Mouse (Mus musculus): Measurements from ENCODE around the gene Wdfy4. TPM values are rescaled to one million over a fixed set of nuclear protein-coding genes. Genes with fewer than 3 reads are reported as not detected.

Wdfy4 gene
- polyA plus RNA-seq, 1 experiment, result 0.19 TPM

DNA sequence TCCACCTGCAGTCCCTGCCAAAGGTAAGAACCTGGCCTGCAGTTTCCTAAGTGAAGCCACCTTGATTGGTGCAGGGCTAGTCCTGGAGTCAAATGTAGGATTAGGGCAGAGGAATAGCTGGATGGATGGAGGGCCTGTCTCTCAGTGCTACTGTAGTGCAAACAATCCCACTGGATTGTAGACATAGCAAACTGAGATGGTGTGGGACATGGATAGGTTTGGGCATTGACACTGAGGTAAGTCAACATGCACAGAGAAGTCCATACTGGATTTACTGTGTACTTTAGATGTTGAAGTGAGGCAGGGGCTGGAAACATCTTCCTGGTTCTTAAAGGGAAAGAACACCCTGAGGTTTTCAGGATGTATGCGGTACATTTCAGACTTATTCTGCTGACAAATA lies 267.4 kb downstream of the Wdfy4 start:
- Histone ChIP-seq H3K4me3 (ENCODE audit: insufficient read depth, low read length) (no peak overlapping the region), H3K4me1 (ENCODE audit: control insufficient read depth, insufficient read depth, low read length) (peaks cover 4% of the 10 kb centered on the region; the same call in 1 of the 2 replicates), H3K27ac (ENCODE audit: insufficient read depth, low read length) (no peak overlapping the region)
- TF ChIP-seq CTCF (IDR thresholded peaks at IDR 0.05; ENCODE audit: borderline replicate concordance, insufficient read depth, low read length) (no peak), POLR2A (IDR thresholded peaks at IDR 0.05; ENCODE audit: low read depth, low read length) (no peak)

DNA sequence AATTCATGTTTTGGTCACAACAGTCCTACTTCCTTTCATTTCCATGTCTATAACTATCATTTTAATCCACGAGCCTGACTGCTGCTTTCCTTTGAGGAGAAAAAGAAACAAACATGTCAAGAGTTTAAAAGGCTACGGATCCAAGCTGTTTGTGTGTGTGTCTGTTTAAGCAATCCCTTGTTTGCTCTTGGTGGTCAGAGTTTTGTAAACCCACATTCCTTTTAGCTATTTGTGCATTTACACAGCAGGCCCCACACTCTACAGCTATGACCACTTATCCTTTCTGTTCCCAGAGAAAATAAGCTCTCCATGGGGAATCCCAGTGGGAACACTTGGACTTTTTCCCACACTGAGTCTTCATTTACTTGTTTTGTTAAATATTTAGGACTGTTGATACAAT lies 269.9 kb downstream of the Wdfy4 start:
- Histone ChIP-seq H3K4me3 (ENCODE audit: insufficient read depth, low read length) (no peak overlapping the region), H3K4me1 (ENCODE audit: control insufficient read depth, insufficient read depth, low read length) (peaks cover 4% of the 10 kb centered on the region; the same call in 1 of the 2 replicates), H3K27ac (ENCODE audit: insufficient read depth, low read length) (no peak overlapping the region)
- TF ChIP-seq CTCF (IDR thresholded peaks at IDR 0.05; ENCODE audit: borderline replicate concordance, insufficient read depth, low read length) (no peak), POLR2A (IDR thresholded peaks at IDR 0.05; ENCODE audit: low read depth, low read length) (no peak)

DNA sequence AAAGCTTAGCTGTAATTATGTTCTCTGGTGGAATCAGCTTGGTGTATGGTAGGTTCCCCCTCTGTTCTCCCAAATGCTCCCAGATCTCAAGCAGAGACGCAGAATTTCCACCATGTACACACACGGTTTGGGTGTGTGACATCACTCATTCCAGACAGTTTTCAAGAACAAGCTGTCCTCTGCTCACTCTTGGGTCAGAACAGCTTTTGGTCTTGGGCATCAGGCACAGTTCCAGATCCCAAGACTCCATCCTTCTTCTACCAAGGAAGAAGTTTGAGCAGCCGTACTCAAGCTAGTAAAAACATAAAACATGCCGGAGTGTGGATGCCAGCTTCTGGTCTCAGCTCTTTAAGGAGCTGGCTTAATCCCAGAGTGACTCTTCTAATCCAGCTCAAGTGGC lies 274.1 kb downstream of the Wdfy4 start:
- H3K4me1 ChIP-seq (ENCODE audit: control insufficient read depth, insufficient read depth, low read length), result no peaks in the 10 kb centered on the region
- H3K4me3 ChIP-seq (ENCODE audit: insufficient read depth, low read length), result no peak overlapping the region
- no peak overlapping the region for H3K27ac ChIP-seq (ENCODE audit: insufficient read depth, low read length)
- TF ChIP-seq CTCF (IDR thresholded peaks at IDR 0.05; ENCODE audit: borderline replicate concordance, insufficient read depth, low read length) (no peak), POLR2A (IDR thresholded peaks at IDR 0.05; ENCODE audit: low read depth, low read length) (no peak)

Other genes with a start within 250 kb of the Wdfy4 start
- not detected in 2 replicates for gene Lrrc18, start 194.1 kb downstream of the Wdfy4 start, polyA plus RNA-seq (2011; ENCODE audit: insufficient read length, low read depth, missing spikeins)
- gene Arhgap22, start 28.5 kb upstream of the Wdfy4 start, polyA plus RNA-seq (2011; ENCODE audit: insufficient read length, low read depth, missing spikeins), result 9.0 and 15.1 TPM in 2 replicates